Mouse (Mus musculus) CH12.LX (cell line): Measurements from ENCODE around the gene Olfr933.

Source experiments
- BHLHE40 ChIP-seq: IDR thresholded peaks from 2 replicates; pipeline ENCODE4 v1.6.1; 2011; ENCODE audit warnings: mild to moderate bottlenecking, low read depth, low read length, improper control_type of control experiment
- CHD2 ChIP-seq: IDR thresholded peaks from 2 replicates; pipeline ENCODE4 v1.6.1; 2011; ENCODE audit warnings: low read length, improper control_type of control experiment
- CTCF ChIP-seq, 2 experiments: IDR thresholded peaks in 1 of 2; conservative IDR thresholded peaks in 1 of 2; 2 replicates each; pipeline ENCODE4 v1.5.1; 2011 to 2012; ENCODE audit warnings: low read depth in 2 of 2, low read length in 2 of 2, improper control_type of control experiment in 1 of 2, inconsistent platforms in 1 of 2, mild to moderate bottlenecking in 1 of 2, moderate library complexity in 1 of 2
- EP300 ChIP-seq: IDR thresholded peaks from 2 replicates; pipeline ENCODE4 v1.6.1; 2011; ENCODE audit warnings: low read length, improper control_type of control experiment
- HCFC1 ChIP-seq: IDR thresholded peaks from 2 replicates; pipeline ENCODE4 v1.6.1; 2012; ENCODE audit warnings: low read depth, mild to moderate bottlenecking, inconsistent platforms, low read length, improper control_type of control experiment
- MAFK ChIP-seq: IDR thresholded peaks from 2 replicates; pipeline ENCODE4 v1.6.1; 2011; ENCODE audit warnings: low read length, improper control_type of control experiment; ENCODE audit not compliant: insufficient replicate concordance
- MAX ChIP-seq: IDR thresholded peaks from 2 replicates; pipeline ENCODE4 v1.6.1; 2011; ENCODE audit warnings: low read length, improper control_type of control experiment
- NRF1 ChIP-seq: IDR thresholded peaks from 2 replicates; pipeline ENCODE4 v1.6.1; 2014; ENCODE audit warnings: low read depth, mild to moderate bottlenecking, inconsistent platforms, low read length, improper control_type of control experiment, moderate library complexity
- POLR2A ChIP-seq: IDR thresholded peaks from 2 replicates; pipeline ENCODE4 v1.6.1; 2011; ENCODE audit warnings: low read depth, mild to moderate bottlenecking, improper control_type of control experiment, low read length
- TCF12 ChIP-seq: IDR thresholded peaks from 2 replicates; pipeline ENCODE4 v1.6.1; 2014; ENCODE audit warnings: low read depth, mild to moderate bottlenecking, inconsistent platforms, low read length, improper control_type of control experiment

- TF ChIP-seq EP300 (no peak), NRF1 (no peak), CTCF (conservative IDR thresholded peaks at IDR 0.05 in 1 of 2, IDR thresholded peaks at IDR 0.05 in 1 of 2; ENCODE audit: low read depth in 2 of 2, low read length in 2 of 2) (no peak), HCFC1 (no peak), MAX (no peak), CHD2 (no peak), TCF12 (no peak), BHLHE40 (no peak), POLR2A (no peak), MAFK (no peak)
Observed at GRCm38 (mm10) chr9:38929509-38929908, 42.6 kb upstream of the Olfr933 start, which contains the start of gene Olfr930.
